Mouse (Mus musculus) CD8-positive naive resting alpha-beta T cell, adult 2 months (primary cell): Measurements from ENCODE around the gene Plpp4.

Experiments
- DNase-seq, 2 experiments: peaks; one replicate each; pipeline ENCODE4 v3.0.0; 2022; ENCODE audit warnings: low read depth in 2 of 2, low spot score in 2 of 2

Gene Plpp4

GRCm38 (mm10) chr7:129293211-129293610 is 36.4 kb downstream of the Plpp4 start:
- no peak for DNase-seq

- no peak for DNase-seq
These were observed 44.8 kb downstream of the Plpp4 start for GRCm38 (mm10) chr7:129301622-129302021.

DNA sequence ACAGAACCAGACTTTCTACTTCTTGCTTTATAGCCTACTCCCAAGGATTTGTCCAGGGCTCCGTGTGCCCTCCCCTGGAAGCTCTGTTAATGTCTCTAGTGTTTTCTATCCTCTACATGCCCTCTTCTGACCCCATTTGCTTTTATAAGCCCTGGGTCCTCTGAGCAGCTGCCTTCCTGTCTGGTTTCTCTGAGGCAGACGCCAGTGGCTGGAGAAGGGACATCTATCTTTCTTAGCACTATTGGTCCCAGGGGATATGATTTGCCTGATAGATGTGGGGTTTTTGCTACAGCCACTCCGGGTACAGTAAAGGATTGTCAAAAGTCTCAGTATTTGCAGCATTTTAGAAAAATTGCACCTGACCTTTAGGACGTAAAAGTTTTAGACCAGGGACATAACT is 46.5 kb downstream of the Plpp4 start:
- DNase-seq, result no peak

- no peak for DNase-seq
These were observed 50.4 kb downstream of the Plpp4 start for GRCm38 (mm10) chr7:129307042-129307825.

- DNase-seq, result no peak
These were observed 51.8 kb downstream of the Plpp4 start for GRCm38 (mm10) chr7:129308661-129309060.

DNA sequence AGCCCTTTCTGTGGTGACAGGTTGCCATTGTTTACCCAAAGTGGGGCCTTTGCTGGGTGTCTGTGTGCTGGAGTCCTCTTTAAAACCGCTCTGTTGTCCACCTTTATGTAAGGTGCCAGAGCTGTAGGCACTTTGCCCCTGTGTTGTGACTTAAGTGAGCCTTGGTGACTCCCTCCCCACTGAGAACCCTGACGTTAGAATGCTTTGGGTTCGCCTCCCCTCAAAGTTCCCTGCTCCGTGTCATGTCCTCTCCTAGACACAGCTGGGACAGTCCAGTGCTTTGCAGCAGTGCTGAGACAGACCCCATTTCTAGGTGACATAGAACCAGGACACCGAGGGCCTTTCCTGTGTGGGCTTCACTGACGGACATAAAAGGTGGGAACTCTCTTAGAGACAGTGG is 55.7 kb downstream of the Plpp4 start:
- no peak for DNase-seq

GRCm38 (mm10) chr7:129313969-129314368 is 57.1 kb downstream of the Plpp4 start:
- no peak for DNase-seq

GRCm38 (mm10) chr7:129340096-129340495 is 83.3 kb downstream of the Plpp4 start:
- DNase-seq, result no peak

DNA sequence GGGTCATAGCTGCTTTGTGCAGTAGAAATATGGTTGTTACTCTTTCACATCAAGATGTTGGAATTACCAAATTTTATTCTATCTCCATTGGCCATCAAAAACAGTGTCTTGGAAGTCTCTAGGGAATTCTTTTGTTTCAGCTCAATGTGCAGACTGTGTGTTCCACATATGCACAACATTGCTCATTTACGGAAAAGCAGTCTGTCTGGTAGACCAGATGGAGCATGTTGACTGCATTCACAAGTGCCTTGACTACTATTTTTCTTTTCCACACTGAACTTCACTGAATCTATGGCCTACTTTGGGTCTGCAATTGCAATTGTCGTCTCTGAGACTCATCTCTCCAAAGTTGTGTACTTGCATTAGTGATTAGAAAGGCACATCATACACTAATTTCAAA is 98.7 kb downstream of the Plpp4 start:
- no peak for DNase-seq

- no peak for DNase-seq
These were observed 118.5 kb downstream of the Plpp4 start for GRCm38 (mm10) chr7:129375306-129375705.

- DNase-seq, result no peak
These were observed 128.3 kb downstream of the Plpp4 start for GRCm38 (mm10) chr7:129385149-129385548.

DNA sequence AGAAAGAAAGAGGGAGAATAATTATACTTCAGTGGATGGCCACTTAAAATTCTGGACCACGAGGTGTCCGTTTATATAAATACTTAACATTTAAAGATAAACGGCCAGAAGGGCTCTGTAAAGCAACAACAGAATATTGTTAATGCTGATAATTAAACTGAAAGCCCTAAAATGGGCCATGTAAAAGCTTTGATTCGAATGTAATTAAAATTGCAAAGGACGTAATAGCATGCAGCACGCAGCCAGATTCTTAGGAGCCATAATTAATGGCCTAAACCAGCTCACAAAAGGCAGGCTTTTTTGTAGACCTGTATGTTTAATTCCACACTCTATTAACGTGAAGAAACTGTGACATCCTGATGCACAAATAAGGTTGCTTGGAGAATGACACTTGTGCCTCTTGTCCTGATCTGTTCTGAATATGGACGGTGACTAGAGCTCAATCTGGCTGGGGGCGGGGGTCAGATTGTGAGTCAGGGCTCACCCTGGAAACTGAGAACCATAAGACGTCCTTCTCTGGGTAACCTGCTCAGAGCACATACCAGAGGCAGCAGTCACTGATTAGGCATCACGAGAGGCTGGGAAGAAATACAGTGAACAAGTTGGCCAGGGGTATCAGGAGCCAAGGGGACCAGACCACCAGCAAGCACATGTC is 136.1 kb downstream of the Plpp4 start:
- DNase-seq, result no peak

DNA sequence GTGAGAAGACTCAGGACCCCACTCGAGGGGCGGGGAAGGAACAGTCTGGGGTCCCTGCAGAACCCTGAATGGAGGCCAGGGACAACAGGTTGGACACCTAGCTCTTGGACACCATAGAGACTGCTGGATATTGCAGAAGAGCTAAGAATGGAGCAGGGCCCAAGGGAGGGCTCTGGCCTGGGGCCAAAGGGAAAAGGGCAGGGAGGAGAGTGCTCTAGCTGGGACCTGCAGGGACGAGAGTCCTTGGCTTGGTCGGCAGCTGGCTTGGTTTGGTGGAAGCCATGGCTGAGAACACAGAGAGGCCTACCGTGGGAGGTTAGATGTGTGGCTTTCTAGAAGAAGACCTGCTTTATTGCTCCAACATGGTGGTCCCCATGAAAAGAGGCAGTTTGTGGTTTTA is 139.7 kb downstream of the Plpp4 start:
- DNase-seq, result no peak

GRCm38 (mm10) chr7:129399071-129399470 is 142.2 kb downstream of the Plpp4 start:
- DNase-seq, result no peak

DNA sequence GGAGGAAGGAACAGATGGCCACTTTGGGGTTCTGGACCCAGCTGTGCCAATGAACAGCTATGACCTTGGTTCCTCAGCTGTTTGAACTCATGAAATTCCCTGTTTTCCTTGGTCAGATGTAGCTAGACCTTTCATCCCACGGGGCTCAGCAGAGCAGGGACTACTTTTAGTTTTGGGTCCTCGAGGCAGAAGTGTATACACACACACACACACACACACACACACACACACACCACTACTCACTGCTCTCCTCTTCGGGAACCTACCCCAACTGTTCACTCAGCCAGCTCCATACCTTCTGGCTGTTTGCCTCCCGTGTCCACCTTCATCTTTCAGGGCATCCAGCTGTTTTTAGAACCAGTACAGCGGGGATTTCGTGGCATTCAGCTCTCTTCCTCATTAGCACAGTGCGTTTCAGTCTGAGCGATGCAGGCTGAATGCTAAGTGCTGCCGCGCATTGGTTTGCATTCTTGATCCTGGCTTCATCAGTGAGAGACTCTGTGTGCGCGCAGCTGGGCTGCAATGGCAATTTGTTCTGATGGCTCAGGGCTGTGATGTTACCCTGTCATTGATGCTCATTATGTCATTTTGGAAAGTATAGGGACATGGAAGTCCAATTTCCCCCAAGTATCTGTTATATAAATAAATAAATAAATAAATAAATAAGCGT is 146.0 kb downstream of the Plpp4 start:
- DNase-seq, result no peak

DNA sequence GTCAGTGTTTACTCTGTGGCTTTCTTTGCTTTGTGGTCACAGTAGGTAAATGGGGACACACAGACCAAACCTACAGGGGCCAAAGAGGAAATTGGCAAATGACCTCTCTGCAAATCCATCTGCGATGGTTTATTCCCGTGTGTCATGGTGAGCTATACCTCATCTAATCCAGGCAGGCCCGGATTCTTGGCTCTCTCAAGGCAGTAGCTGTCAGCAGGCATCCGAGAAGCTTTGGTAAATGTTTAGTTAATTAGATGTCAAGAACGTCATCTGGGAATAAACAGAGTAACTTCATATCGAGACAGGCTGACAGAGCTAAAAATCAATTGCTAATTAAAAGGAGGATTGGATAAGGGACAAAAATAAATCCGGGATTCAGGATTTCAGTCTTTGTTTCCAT is 149.2 kb downstream of the Plpp4 start:
- DNase-seq, result no peak

- DNase-seq, result no peak
These were observed 155.9 kb downstream of the Plpp4 start for GRCm38 (mm10) chr7:129412695-129413094.

GRCm38 (mm10) chr7:129415179-129415578 is 158.3 kb downstream of the Plpp4 start:
- no peak for DNase-seq

DNA sequence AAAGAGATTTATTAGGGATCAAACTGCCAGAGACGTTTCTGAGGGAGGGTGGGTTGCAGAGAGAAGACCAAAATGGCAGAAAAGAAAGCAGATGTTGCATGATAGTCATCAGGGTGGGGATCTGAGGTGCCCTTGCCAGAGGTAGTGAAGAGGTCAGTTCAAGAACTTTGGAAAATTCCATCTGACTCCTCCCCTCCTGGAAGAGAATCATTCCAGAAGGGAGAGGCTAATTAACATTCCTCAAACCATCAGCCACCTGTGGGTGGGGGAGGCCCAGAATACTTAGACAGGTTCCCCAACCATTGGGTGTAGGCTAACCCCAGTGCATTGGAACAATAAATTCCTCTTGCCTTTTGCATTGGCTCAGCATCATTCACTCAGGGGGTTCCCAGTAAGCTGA is 164.3 kb downstream of the Plpp4 start:
- DNase-seq, result no peak

GRCm38 (mm10) chr7:129425554-129425953 is 168.7 kb downstream of the Plpp4 start:
- DNase-seq, result no peak

DNA sequence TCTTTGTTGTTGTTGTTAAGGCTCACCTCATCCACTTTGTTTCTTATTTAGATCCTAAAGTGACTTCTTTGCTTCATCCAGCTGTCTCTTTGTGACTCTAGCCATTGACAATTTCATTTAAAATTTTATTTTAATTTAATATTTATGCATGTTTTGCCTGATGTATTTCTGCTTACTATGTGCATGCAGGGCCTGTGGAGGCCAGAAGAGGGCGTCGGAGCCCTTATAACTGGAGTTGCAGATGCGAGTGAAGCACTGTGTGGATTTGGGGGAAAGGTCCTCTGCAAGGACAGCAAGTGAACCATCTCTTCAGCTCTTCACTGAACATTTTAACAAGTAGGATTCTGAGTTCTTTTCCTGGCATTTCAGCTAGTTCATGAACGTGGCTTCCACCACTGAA is 172.0 kb downstream of the Plpp4 start:
- DNase-seq, result no peak

DNA sequence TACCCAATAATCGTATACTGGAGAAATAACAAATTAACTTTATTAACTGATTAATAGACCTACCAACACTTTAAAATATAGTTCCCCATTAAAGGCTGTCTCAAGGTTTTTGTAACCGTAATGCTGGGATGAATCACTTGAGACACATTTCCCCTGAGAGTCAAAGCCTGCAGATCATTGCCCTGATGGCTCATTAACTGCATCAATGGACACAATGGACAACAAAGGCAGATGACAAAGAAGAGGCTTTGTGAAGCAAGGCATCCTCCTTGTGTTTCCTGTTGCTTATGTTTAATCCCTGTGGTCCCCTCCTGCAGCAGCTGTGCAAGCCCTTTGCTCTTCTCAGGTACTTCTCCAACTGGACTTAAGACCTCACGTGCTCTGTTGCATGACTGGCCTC is 173.1 kb downstream of the Plpp4 start:
- DNase-seq, result no peak
